Mouse (Mus musculus) CH12.LX (cell line): Measurements from ENCODE around the gene Tpi1. TPM values are rescaled to one million over a fixed set of nuclear protein-coding genes. Genes with fewer than 3 reads are reported as not detected.

ENCODE experiments used
- DNase-seq: peaks from one replicate; pipeline ENCODE4 v3.0.0-alpha.2; 2013; ENCODE audit errors: extremely low read depth
- H3K27ac ChIP-seq: 2 replicates; pipeline ENCODE4 v1.5.1; 2012; ENCODE audit warnings: low read depth, mild to moderate bottlenecking, control low read depth, moderate library complexity; ENCODE audit not compliant: insufficient read depth
- H3K27me3 ChIP-seq: replicated peaks from 2 replicates; pipeline ENCODE3; 2012; ENCODE audit warnings: inconsistent platforms
- H3K36me3 ChIP-seq, 2 experiments: replicated peaks in 1 of 2; 2 replicates each; pipeline versions ENCODE3 to v1.6.1; 2012; ENCODE audit warnings: inconsistent platforms in 1 of 2, low read length in 1 of 2, mild to moderate bottlenecking in 1 of 2, mixed read lengths in 1 of 2, moderate library complexity in 1 of 2; ENCODE audit not compliant: control insufficient read depth in 1 of 2, insufficient read depth in 1 of 2
- H3K4me1 ChIP-seq, 2 experiments: 2 replicates each; pipeline ENCODE4 v1.6.1; 2012; ENCODE audit warnings: inconsistent platforms in 1 of 2, moderate library complexity in 1 of 2; ENCODE audit not compliant: insufficient read depth in 2 of 2, control insufficient read depth in 1 of 2
- H3K4me2 ChIP-seq: 2 replicates; pipeline ENCODE4 v1.6.1; 2012; ENCODE audit warnings: low read depth, mild to moderate bottlenecking, control low read depth; ENCODE audit not compliant: poor library complexity, insufficient read depth, severe bottlenecking
- H3K4me3 ChIP-seq, 3 experiments: fragments of 150-350 bp in 1 of 3; sonication (generic) in 1 of 3; replicated peaks in 1 of 3; 2 replicates each; pipeline versions ENCODE3 to v1.5.1; 2011 to 2012; ENCODE audit warnings: low read depth in 2 of 3, low read length in 2 of 3, mild to moderate bottlenecking in 2 of 3, moderate library complexity in 2 of 3, control low read depth in 1 of 3, improper control_type of control experiment in 1 of 3, inconsistent platforms in 1 of 3, mixed read lengths in 1 of 3; ENCODE audit not compliant: poor library complexity in 1 of 3
- H3K79me2 ChIP-seq: replicated peaks from 2 replicates; pipeline ENCODE4 v1.6.1; 2012; ENCODE audit warnings: mild to moderate bottlenecking, moderate library complexity; ENCODE audit not compliant: control insufficient read depth, poor library complexity, insufficient read depth, severe bottlenecking; ENCODE audit errors: extremely low read depth
- H3K9ac ChIP-seq: 2 replicates; pipeline ENCODE4 v1.6.1; 2012; ENCODE audit warnings: low read depth, mild to moderate bottlenecking, control low read depth, moderate library complexity; ENCODE audit not compliant: insufficient read depth
- H3K9me3 ChIP-seq: replicated peaks from 2 replicates; pipeline ENCODE3; 2012; ENCODE audit warnings: low read length, inconsistent platforms, mixed read lengths
- BHLHE40 ChIP-seq: IDR thresholded peaks from 2 replicates; pipeline ENCODE4 v1.6.1; 2011; ENCODE audit warnings: mild to moderate bottlenecking, low read depth, low read length, improper control_type of control experiment
- CHD1 ChIP-seq: IDR thresholded peaks from 2 replicates; pipeline ENCODE4 v1.6.1; 2012; ENCODE audit warnings: low read depth, low read length, improper control_type of control experiment, inconsistent platforms
- CTCF ChIP-seq, 2 experiments: IDR thresholded peaks in 1 of 2; conservative IDR thresholded peaks in 1 of 2; 2 replicates each; pipeline ENCODE4 v1.5.1; 2011 to 2012; ENCODE audit warnings: low read depth in 2 of 2, low read length in 2 of 2, improper control_type of control experiment in 1 of 2, inconsistent platforms in 1 of 2, mild to moderate bottlenecking in 1 of 2, moderate library complexity in 1 of 2
- E2F4 ChIP-seq: IDR thresholded peaks from 2 replicates; pipeline ENCODE4 v1.6.1; 2011; ENCODE audit warnings: low read depth, low read length, improper control_type of control experiment; ENCODE audit not compliant: insufficient replicate concordance
- EP300 ChIP-seq: IDR thresholded peaks from 2 replicates; pipeline ENCODE4 v1.6.1; 2011; ENCODE audit warnings: low read length, improper control_type of control experiment
- ETS1 ChIP-seq: conservative IDR thresholded peaks from 2 replicates; pipeline ENCODE4 v1.6.1; 2012; ENCODE audit warnings: low read depth, mild to moderate bottlenecking, inconsistent platforms, low read length, improper control_type of control experiment, moderate library complexity
- HCFC1 ChIP-seq: IDR thresholded peaks from 2 replicates; pipeline ENCODE4 v1.6.1; 2012; ENCODE audit warnings: low read depth, mild to moderate bottlenecking, inconsistent platforms, low read length, improper control_type of control experiment
- IRF4 ChIP-seq: IDR thresholded peaks from 2 replicates; pipeline ENCODE4 v1.6.1; 2014; ENCODE audit warnings: low read depth, mild to moderate bottlenecking, inconsistent platforms, low read length, improper control_type of control experiment
- KAT2A ChIP-seq: IDR thresholded peaks from 2 replicates; pipeline ENCODE4 v1.6.1; 2012; ENCODE audit warnings: low read length, improper control_type of control experiment, inconsistent platforms; ENCODE audit not compliant: insufficient replicate concordance
- MAFK ChIP-seq: IDR thresholded peaks from 2 replicates; pipeline ENCODE4 v1.6.1; 2011; ENCODE audit warnings: low read length, improper control_type of control experiment; ENCODE audit not compliant: insufficient replicate concordance
- MAZ ChIP-seq: IDR thresholded peaks from 2 replicates; pipeline ENCODE4 v1.6.1; 2012; ENCODE audit warnings: low read depth, mild to moderate bottlenecking, inconsistent platforms, low read length, improper control_type of control experiment, moderate library complexity
- MEF2A ChIP-seq: IDR thresholded peaks from 2 replicates; pipeline ENCODE4 v1.6.1; 2014; ENCODE audit warnings: low read depth, mild to moderate bottlenecking, inconsistent platforms, low read length, improper control_type of control experiment, borderline replicate concordance
- MXI1 ChIP-seq: IDR thresholded peaks from 2 replicates; pipeline ENCODE4 v1.6.1; 2011; ENCODE audit warnings: mild to moderate bottlenecking, low read depth, low read length, improper control_type of control experiment
- NELFE ChIP-seq: IDR thresholded peaks from 2 replicates; pipeline ENCODE4 v1.6.1; 2011; ENCODE audit warnings: low read depth, low read length, improper control_type of control experiment
- NRF1 ChIP-seq: IDR thresholded peaks from 2 replicates; pipeline ENCODE4 v1.6.1; 2014; ENCODE audit warnings: low read depth, mild to moderate bottlenecking, inconsistent platforms, low read length, improper control_type of control experiment, moderate library complexity
- PAX5 ChIP-seq: IDR thresholded peaks from 2 replicates; pipeline ENCODE4 v1.6.1; 2012; ENCODE audit warnings: low read length, inconsistent platforms, mixed read lengths
- POLR2A ChIP-seq: IDR thresholded peaks from 2 replicates; pipeline ENCODE4 v1.6.1; 2011; ENCODE audit warnings: low read depth, mild to moderate bottlenecking, improper control_type of control experiment, low read length
- RCOR1 ChIP-seq: conservative IDR thresholded peaks from 2 replicates; pipeline ENCODE4 v1.6.1; 2012; ENCODE audit warnings: low read depth, mild to moderate bottlenecking, inconsistent platforms, low read length, improper control_type of control experiment
- SIN3A ChIP-seq: IDR thresholded peaks from 2 replicates; pipeline ENCODE4 v1.6.1; 2012; ENCODE audit warnings: low read length, improper control_type of control experiment, inconsistent platforms
- SMC3 ChIP-seq: IDR thresholded peaks from 2 replicates; pipeline ENCODE4 v1.6.1; 2011; ENCODE audit warnings: low read depth, low read length, improper control_type of control experiment
- TBP ChIP-seq: conservative IDR thresholded peaks from 2 replicates; pipeline ENCODE4 v1.6.1; 2011; ENCODE audit warnings: low read depth, low read length, improper control_type of control experiment
- USF2 ChIP-seq: conservative IDR thresholded peaks from 2 replicates; pipeline ENCODE4 v1.6.1; 2011; ENCODE audit warnings: low read depth, low read length, improper control_type of control experiment
- ZC3H11A ChIP-seq: IDR thresholded peaks from 2 replicates; pipeline ENCODE4 v1.6.1; 2012; ENCODE audit warnings: low read depth, mild to moderate bottlenecking, inconsistent platforms, low read length, improper control_type of control experiment
- ZMIZ1 ChIP-seq: IDR thresholded peaks from 2 replicates; pipeline ENCODE4 v1.6.1; 2012; ENCODE audit warnings: low read depth, mild to moderate bottlenecking, inconsistent platforms, low read length, improper control_type of control experiment
- ZNF384 ChIP-seq: IDR thresholded peaks from 2 replicates; pipeline ENCODE4 v1.6.1; 2012; ENCODE audit warnings: low read depth, low read length, improper control_type of control experiment, inconsistent platforms
- dilution Hi-C: fragments of 300-500 bp; cut with MboI; formaldehyde crosslinking; loops from 2 replicates; pipeline ENCODE4 v1.14.3; 2020; ENCODE audit warnings: low sequenced_read_pairs; ENCODE audit not compliant: extremely low pct_unique_long_range_greater_than_20kb, extremely low pct_ligation_motif_present
- in situ Hi-C: fragments of 300-500 bp; cut with MboI; formaldehyde crosslinking; loops from 3 replicates; pipeline ENCODE4 v1.14.3; 2019; ENCODE audit warnings: low sequenced_read_pairs, low pct_ligation_motif_present, low pct_unique_long_range_greater_than_20kb, mixed read lengths
- polyA plus RNA-seq: library from polyadenylated mRNA; unstranded; fragments of >175 nt; gene quantifications from 2 replicates; pipeline ENCODE4 v1.2.1, GENCODE M21; 2012; ENCODE audit warnings: low read depth; ENCODE audit not compliant: insufficient read length
- total RNA-seq, 2 experiments: library from RNA; depleted of rRNA; stranded (reverse); fragments of 300-350 nt in 1 of 2; fragments of >200 nt in 1 of 2; gene quantifications; 2 replicates each; pipeline ENCODE4 v1.2.3; 2012 to 2014

Tpi1 gene
- total and polyA plus RNA-seq, 3 experiments = 758 to 1,645 (median 1,303) TPM

DNA sequence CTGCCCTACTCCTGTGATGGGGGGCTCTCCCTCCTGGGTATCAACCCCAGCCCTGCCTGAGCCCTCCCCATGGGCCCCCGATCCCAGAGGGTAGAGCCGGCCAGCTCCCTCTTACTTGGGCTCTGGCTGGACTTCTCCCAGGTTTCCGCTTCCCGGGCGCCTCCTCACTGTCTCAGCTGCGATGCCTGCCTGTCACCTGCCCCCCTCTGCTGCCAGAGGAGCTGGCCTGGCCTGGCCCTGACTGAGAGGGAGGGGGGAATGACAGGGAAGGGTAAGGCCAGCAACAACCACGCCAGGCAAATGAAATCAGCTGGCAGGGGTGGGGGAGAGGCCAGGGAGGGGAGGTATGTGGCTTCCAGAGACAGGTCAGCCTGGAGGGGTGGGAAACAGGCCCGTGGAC lies 25.7 kb upstream of the Tpi1 start:
- Histone ChIP-seq H3K27me3 (no peaks in the 10 kb centered on the region), H3K4me3 (no peak overlapping the region)
- in situ Hi-C loops = loop anchor here (10.0 kb wide), 1 partner anchor 95 kb away; the partner anchor contains the start of gene Mlf2

DNA sequence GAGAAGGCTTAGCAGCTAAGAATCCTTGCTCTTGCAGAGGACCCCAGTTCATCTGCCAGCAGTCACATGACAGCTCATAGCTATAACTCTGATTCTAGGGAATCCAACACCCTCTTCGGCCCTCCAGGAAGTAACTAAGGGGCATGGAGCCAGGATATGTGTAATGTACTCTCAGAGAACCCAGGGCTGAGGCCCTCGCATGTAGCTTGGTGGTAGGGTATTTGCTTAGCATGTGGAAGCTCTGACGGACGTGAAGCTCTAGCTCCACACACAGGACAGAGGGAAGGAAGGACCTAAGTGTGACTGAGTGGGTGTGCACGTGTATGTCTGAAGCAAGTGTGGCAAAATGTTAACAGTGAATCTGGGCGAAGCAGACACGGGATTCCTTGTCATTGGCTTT lies 22.3 kb upstream of the Tpi1 start:
- TF ChIP-seq POLR2A = no peak
- no peak for TF ChIP-seq ETS1
- no peak for TF ChIP-seq NRF1
- no peak for TF ChIP-seq ZNF384
- TF ChIP-seq SMC3 = no peak
- no peak for TF ChIP-seq KAT2A
- no peak for TF ChIP-seq CTCF (conservative IDR thresholded peaks at IDR 0.05 in 1 of 2, IDR thresholded peaks at IDR 0.05 in 1 of 2; ENCODE audit: low read depth in 2 of 2, low read length in 2 of 2)
- no peak for TF ChIP-seq ZC3H11A
- no peak for TF ChIP-seq MXI1
- TF ChIP-seq CHD1 = no peak
- no peak for TF ChIP-seq EP300
- no peak for TF ChIP-seq E2F4
- no peak for TF ChIP-seq HCFC1
- no peak for TF ChIP-seq IRF4
- TF ChIP-seq TBP = no peak
- no peak for TF ChIP-seq MAFK
- no peak for TF ChIP-seq NELFE
- TF ChIP-seq MEF2A = no peak
- TF ChIP-seq RCOR1 = no peak
- Histone ChIP-seq H3K4me1 (peaks cover 12 to 77% of the 10 kb centered on the region in 2 experiments), H3K27ac (no peak overlapping the region), H3K79me2 (no peaks in the 10 kb centered on the region; the same call in 1 of the 2 replicates), H3K4me2 (no peak overlapping the region), H3K36me3 (peaks cover 33 to 67% of the 10 kb centered on the region in 2 experiments), H3K27me3 (no peaks in the 10 kb centered on the region), H3K9me3 (no peaks in the 10 kb centered on the region), H3K4me3 (no peak overlapping the region), H3K9ac (no peak overlapping the region)
- dilution Hi-C loops (no loop called here), in situ Hi-C loops (no loop called here)
- DNase-seq = no peak

More for the DNA sequence above, 25.7 kb upstream of the Tpi1 start:
- H3K27ac ChIP-seq = no peak overlapping the region
- H3K4me1 ChIP-seq = peaks cover 17 to 62% of the 10 kb centered on the region in 2 experiments
- H3K36me3 ChIP-seq = peaks cover 6 to 33% of the 10 kb centered on the region in 2 experiments
- H3K79me2 ChIP-seq = no peaks in the 10 kb centered on the region
- no peak overlapping the region for H3K9ac ChIP-seq
- TF ChIP-seq IRF4 = no peak
- TF ChIP-seq MXI1 = no peak
- TF ChIP-seq TBP = no peak
- TF ChIP-seq NRF1 = no peak
- no peak for TF ChIP-seq ZC3H11A
- TF ChIP-seq SMC3 = no peak
- no peak for TF ChIP-seq CTCF (conservative IDR thresholded peaks at IDR 0.05 in 1 of 2, IDR thresholded peaks at IDR 0.05 in 1 of 2; ENCODE audit: low read depth in 2 of 2, low read length in 2 of 2)
- no peak for TF ChIP-seq SIN3A
- no peak for TF ChIP-seq ZMIZ1
- no peak for TF ChIP-seq MAZ
- no peak for TF ChIP-seq E2F4
- no peak for TF ChIP-seq PAX5
- no peak for TF ChIP-seq MAFK
- TF ChIP-seq USF2 = no peak
- no peak for TF ChIP-seq BHLHE40
- TF ChIP-seq, all 38 proteins: peak for 0
- Histone ChIP-seq H3K4me2 (no peak overlapping the region), H3K9me3 (no peaks in the 10 kb centered on the region)
- DNase-seq = no peak
- dilution Hi-C loops = no loop called here
